Mouse (Mus musculus) lung, postnatal 0 days (tissue): ENCODE measurements around the gene Sntb2. TPM values are rescaled to one million over a fixed set of nuclear protein-coding genes. Genes with fewer than 3 reads are reported as not detected.
A peak's percentile ranks its signal among the peaks of the same experiment; 100 is the strongest.

Experiments used
- ATAC-seq: fragments of 200-750 bp; cut with Nextera tagmentation; 2 replicates; pipeline ENCODE4 v1.8.0; 2017; ENCODE audit warnings: moderate library complexity
- DNase-seq: peaks from one replicate; pipeline ENCODE4 v3.0.0-alpha.2; 2016; ENCODE audit warnings: low spot score
- H3K27ac ChIP-seq: fragments of 300-500 bp; sonication (generic); 2 replicates; pipeline ENCODE4 v1.5.1; 2014; ENCODE audit warnings: antibody characterized with exemption, mild to moderate bottlenecking, low read length, mixed read lengths
- H3K27me3 ChIP-seq: fragments of 300-500 bp; sonication (generic); replicated peaks from 2 replicates; pipeline ENCODE4 v1.6.1; 2014; ENCODE audit warnings: low read length, mixed read lengths; ENCODE audit not compliant: insufficient read depth
- H3K36me3 ChIP-seq: fragments of 300-500 bp; sonication (generic); 2 replicates; pipeline ENCODE4 v1.6.1; 2014; ENCODE audit warnings: low read length, mixed read lengths; ENCODE audit not compliant: insufficient read depth
- H3K4me1 ChIP-seq: fragments of 300-500 bp; sonication (generic); 2 replicates; pipeline ENCODE4 v1.6.1; 2014; ENCODE audit warnings: antibody characterized with exemption, low read depth, low read length, mixed read lengths; ENCODE audit not compliant: insufficient read depth
- H3K4me2 ChIP-seq: fragments of 300-500 bp; sonication (generic); replicated peaks from 2 replicates; pipeline ENCODE4 v1.6.1; 2014; ENCODE audit warnings: low read depth, mild to moderate bottlenecking, low read length, moderate library complexity, mixed read lengths
- H3K4me3 ChIP-seq: fragments of 300-500 bp; sonication (generic); 2 replicates; pipeline ENCODE4 v1.5.1; 2014; ENCODE audit warnings: low read depth, low read length
- H3K9ac ChIP-seq: fragments of 300-500 bp; sonication (generic); replicated peaks from 2 replicates; pipeline ENCODE4 v1.6.1; 2014; ENCODE audit warnings: low read depth, mild to moderate bottlenecking
- H3K9me3 ChIP-seq: fragments of 300-500 bp; sonication (generic); 2 replicates; pipeline ENCODE4 v1.6.1; 2016; ENCODE audit warnings: low read length, mixed read lengths
- CTCF ChIP-seq: IDR thresholded peaks from 2 replicates; pipeline ENCODE4 v1.5.1; 2016; ENCODE audit warnings: antibody characterized with exemption, mild to moderate bottlenecking
- EP300 ChIP-seq: IDR thresholded peaks from 2 replicates; pipeline ENCODE4 v1.6.1; 2016; ENCODE audit warnings: antibody characterized with exemption, mild to moderate bottlenecking, control low read depth
- WGBS: fragments of 180-500 bp; shearing (Covaris S2); extraction: QIAGEN DNeasy Blood & Tissue Kit; methylation state at CpG from one replicate; pipeline ENCODE4 v1.1.7; 2014; 5-methylcytosine and 5-hydroxymethylcytosine counted together
- polyA plus RNA-seq: library from polyadenylated mRNA; unstranded; fragments of >200 nt; fragmentation: Nextera tagmentation; extraction: Ambion mirVana; gene quantifications from 2 replicates; pipeline ENCODE4 v1.2.1, GENCODE M21; 2015

Gene Sntb2
- polyA plus RNA-seq, 1 experiment from 2014 or later: 13.4 TPM

DNA sequence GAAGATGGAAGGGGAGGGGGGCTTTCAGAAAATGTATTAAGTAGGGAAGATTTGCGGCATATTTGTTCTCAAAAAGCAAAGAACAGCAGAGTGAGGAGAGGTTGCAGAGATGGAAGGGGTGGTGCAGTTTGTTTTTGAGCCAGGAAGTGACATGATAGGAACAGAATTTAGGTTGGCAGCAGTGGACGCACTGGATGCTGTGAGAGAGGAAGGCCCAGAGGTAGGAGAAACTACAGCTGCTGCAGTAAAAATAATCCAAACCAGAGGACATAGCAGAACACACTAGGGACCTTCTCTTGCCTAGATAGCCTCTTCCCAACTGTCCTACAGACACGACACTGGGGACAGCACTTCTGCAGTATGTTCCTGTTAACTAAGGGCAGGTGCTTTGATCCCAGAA lies 9.2 kb downstream of the Sntb2 start:
- DNase-seq: peak; percentile 14
- 43% methylated on average over 3 of the region's 3 CpGs for WGBS
- H3K4me1 ChIP-seq: no peaks in the 10 kb centered on the region

DNA sequence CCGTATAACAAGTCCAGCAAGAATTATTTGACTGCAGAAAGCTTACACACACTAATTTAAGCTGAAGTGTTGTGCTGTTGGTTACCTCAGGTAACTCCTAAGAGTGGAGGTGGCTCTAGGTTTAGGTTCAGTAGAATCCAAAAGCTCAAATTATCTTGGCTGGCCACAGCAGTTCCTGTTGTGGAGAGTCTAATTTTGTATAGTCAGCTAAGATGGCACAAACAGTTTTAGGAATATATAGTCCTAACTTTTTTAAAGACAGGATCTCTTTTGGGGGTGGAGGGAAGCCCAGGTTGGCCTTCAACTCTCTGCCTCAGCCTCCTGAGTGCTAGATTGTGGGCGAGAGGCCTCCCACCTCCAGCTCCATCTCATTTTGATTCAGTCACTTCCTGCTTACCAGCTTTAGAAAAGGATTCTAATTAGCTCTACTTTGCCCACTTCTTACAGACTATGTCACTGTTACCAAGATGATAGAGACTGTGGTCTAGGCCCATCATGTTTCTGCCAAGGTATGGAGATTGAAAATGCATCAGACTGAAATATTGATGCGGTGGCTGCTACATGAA lies 13.2 kb downstream of the Sntb2 start:
- no peaks in the 10 kb centered on the region for H3K9me3 ChIP-seq
- no peak overlapping the region for H3K9ac ChIP-seq
- H3K27me3 ChIP-seq: no peaks in the 10 kb centered on the region
- no peak overlapping the region for H3K4me3 ChIP-seq
- H3K36me3 ChIP-seq: no peaks in the 10 kb centered on the region
- WGBS: 79% methylated on average over 3 of the region's 3 CpGs
- ATAC-seq (no peak), DNase-seq (no peak)
- H3K4me1 ChIP-seq: no peaks in the 10 kb centered on the region
- H3K27ac ChIP-seq: no peak overlapping the region
- H3K4me2 ChIP-seq: no peak overlapping the region
- TF ChIP-seq EP300: no peak
- TF ChIP-seq CTCF: no peak

More for the DNA sequence above, 9.2 kb downstream of the Sntb2 start:
- H3K9me3 ChIP-seq: no peaks in the 10 kb centered on the region
- H3K9ac ChIP-seq: no peak overlapping the region
- no peak overlapping the region for H3K4me3 ChIP-seq
- ATAC-seq: no peak
- H3K27ac ChIP-seq: no peak overlapping the region
- H3K36me3 ChIP-seq: no peaks in the 10 kb centered on the region
- TF ChIP-seq EP300: no peak
- no peak for TF ChIP-seq CTCF
- H3K27me3 ChIP-seq: no peaks in the 10 kb centered on the region
- H3K4me2 ChIP-seq: no peak overlapping the region

DNA sequence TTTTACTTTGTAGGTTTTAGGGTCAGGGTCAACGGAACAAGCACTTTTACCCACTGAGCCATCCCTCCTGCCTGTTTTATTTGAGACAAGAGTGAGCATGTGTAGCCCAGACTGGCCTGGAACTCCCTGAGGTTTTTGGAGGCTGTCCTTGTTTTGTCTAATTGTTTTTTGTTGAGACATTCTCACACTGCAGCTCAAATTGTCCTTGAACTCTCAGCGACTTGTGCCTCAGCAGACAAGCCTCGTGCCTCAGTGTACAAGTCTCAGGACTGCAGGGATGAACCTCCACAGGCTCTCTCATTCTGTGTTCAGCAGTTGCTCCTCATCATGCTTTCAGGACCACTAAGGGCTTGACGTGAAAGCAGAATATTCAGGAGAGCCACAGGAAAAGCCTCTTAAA lies 16.2 kb downstream of the Sntb2 start:
- 69% methylated on average over 4 of the region's 4 CpGs for WGBS
- Histone ChIP-seq H3K9me3 (no peaks in the 10 kb centered on the region), H3K4me1 (no peaks in the 10 kb centered on the region), H3K27me3 (no peaks in the 10 kb centered on the region), H3K4me2 (no peak overlapping the region), H3K27ac (no peak overlapping the region), H3K9ac (no peak overlapping the region), H3K4me3 (no peak overlapping the region), H3K36me3 (no peaks in the 10 kb centered on the region)
- no peak for ATAC-seq
- TF ChIP-seq CTCF (no peak), EP300 (no peak)
- DNase-seq: no peak

DNA sequence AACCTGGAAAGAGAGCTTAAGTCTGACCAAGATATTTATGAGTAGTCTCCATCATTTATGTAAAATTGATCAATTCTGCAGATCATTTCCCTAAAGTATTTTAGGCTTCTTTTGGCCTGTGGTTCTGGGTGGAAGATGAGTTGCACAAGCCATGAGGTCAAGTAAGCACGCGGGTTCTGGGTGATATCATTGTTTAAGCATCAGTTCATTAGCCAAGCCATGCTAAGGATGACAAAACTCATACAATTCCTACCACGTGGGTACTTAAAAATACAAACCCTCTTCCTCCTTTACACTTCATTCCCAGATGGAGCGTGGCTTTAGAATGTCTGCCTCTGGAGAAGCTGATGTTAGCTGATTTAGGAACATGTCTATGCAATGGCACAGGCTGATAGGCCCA lies 18.0 kb downstream of the Sntb2 start:
- no peaks in the 10 kb centered on the region for H3K36me3 ChIP-seq
- DNase-seq (peak; percentile 74), ATAC-seq (peak; percentile 53; the same call in 1 of the 2 replicates)
- no peak overlapping the region for H3K4me3 ChIP-seq
- no peaks in the 10 kb centered on the region for H3K4me1 ChIP-seq
- no peak for TF ChIP-seq CTCF
- TF ChIP-seq EP300: no peak
- H3K27ac ChIP-seq: no peak overlapping the region
- WGBS: 36% methylated on average over 4 of the region's 4 CpGs
- no peaks in the 10 kb centered on the region for H3K9me3 ChIP-seq
- H3K27me3 ChIP-seq: no peaks in the 10 kb centered on the region
- no peak overlapping the region for H3K9ac ChIP-seq
- no peak overlapping the region for H3K4me2 ChIP-seq

DNA sequence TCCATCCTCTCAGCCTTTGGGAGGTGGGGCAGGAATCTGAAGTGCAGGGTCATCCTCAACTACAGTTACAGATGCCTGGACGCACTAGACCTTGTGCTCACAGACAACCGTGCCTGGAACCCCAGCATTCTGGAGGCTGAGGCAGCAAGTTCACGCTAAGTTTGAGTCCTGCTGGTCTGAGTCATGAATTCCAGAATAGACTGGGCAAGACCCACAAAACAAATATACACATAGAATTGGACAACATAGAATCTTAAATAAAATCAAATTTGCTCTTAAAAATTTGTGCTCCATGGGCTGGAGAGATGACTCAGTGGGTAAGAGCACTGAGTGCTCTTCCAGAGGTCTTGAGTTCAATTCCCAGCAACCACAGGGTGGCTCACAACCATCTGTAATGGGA lies 21.5 kb downstream of the Sntb2 start:
- Histone ChIP-seq H3K9me3 (no peaks in the 10 kb centered on the region), H3K27ac (no peak overlapping the region), H3K27me3 (no peaks in the 10 kb centered on the region), H3K36me3 (no peaks in the 10 kb centered on the region), H3K4me1 (peaks cover 3% of the 10 kb centered on the region; the same call in 1 of the 2 replicates), H3K9ac (no peak overlapping the region), H3K4me3 (no peak overlapping the region), H3K4me2 (no peak overlapping the region)
- 72% methylated on average over 3 of the region's 3 CpGs for WGBS
- ATAC-seq (no peak), DNase-seq (no peak)
- TF ChIP-seq EP300: no peak
- TF ChIP-seq CTCF: no peak

DNA sequence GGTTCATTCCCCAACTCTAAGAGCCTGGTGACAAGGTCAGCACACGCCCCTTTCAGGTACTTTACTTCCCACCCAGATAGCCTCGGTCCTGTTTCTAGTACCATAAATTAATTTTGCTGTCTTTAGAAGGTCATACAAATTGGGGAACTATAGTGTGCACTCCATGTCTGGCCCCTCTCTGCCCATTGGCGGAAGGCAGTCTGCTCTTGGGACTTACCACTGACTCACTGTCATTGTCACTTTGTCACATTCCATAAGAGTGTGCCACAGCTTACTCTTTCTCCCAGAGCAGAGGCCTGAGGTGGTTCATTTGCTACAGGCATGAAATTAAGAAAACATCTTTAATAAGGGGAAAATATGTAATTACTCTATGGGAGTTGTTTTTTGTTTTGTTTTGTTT lies 22.7 kb downstream of the Sntb2 start:
- Histone ChIP-seq H3K9ac (no peak overlapping the region), H3K9me3 (no peaks in the 10 kb centered on the region), H3K4me2 (no peak overlapping the region), H3K27me3 (no peaks in the 10 kb centered on the region), H3K4me1 (peaks cover 3% of the 10 kb centered on the region; the same call in 1 of the 2 replicates), H3K27ac (no peak overlapping the region), H3K36me3 (no peaks in the 10 kb centered on the region), H3K4me3 (no peak overlapping the region)
- 71% methylated on average over 3 of the region's 3 CpGs for WGBS
- no peak for ATAC-seq
- no peak for TF ChIP-seq EP300
- no peak for TF ChIP-seq CTCF
- no peak for DNase-seq

DNA sequence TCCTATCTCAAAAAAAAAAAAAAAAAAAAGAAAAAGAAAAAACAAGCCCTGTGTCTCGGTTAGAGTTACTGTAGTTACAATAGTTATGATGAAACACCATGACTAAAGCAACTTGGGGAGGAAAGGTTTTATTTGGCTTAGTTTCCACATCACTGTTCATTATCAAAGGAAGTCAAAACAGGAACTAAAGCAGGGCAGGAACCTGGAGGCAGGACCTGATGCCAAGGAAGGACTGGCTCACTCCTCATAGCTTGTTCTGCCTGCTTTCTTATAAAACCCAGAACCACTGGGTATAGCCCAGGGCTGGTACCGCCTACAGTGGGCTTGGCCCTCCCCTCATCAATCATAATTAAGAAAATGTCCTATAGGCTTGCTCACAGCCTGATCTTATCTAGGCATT lies 24.1 kb downstream of the Sntb2 start:
- ATAC-seq (no peak), DNase-seq (peak; percentile 40)
- H3K27ac ChIP-seq: no peak overlapping the region
- H3K9me3 ChIP-seq: no peaks in the 10 kb centered on the region
- no peaks in the 10 kb centered on the region for H3K36me3 ChIP-seq
- no peak overlapping the region for H3K4me3 ChIP-seq
- no peak overlapping the region for H3K4me2 ChIP-seq
- H3K9ac ChIP-seq: no peak overlapping the region
- 82% methylated on average over 2 of the region's 2 CpGs for WGBS
- H3K4me1 ChIP-seq: peaks cover 3% of the 10 kb centered on the region; the same call in 1 of the 2 replicates
- H3K27me3 ChIP-seq: no peaks in the 10 kb centered on the region
- TF ChIP-seq CTCF (no peak), EP300 (no peak)
